Mouse (Mus musculus) midbrain, postnatal 0 days (tissue): ENCODE results near the gene Pknox1. TPM values are rescaled to one million over a fixed set of nuclear protein-coding genes. Genes with fewer than 3 reads are reported as not detected.

Experiments used
- ATAC-seq: fragments of 200-750 bp; cut with Nextera tagmentation; 2 replicates; pipeline ENCODE4 v1.8.0; 2017; ENCODE audit warnings: moderate number of reproducible peaks, mild to moderate bottlenecking, moderate TSS enrichment, moderate library complexity; ENCODE audit not compliant: low FRiP score
- DNase-seq: peaks from one replicate; pipeline ENCODE4 v3.0.0-alpha.2; 2015; ENCODE audit warnings: low spot score
- H3K27ac ChIP-seq: fragments of 300-500 bp; sonication (generic); 2 replicates; pipeline ENCODE4 v1.5.1; 2014; ENCODE audit warnings: low read depth, mild to moderate bottlenecking, low read length, mixed read lengths
- H3K27me3 ChIP-seq: fragments of 300-500 bp; sonication (generic); 2 replicates; pipeline ENCODE4 v1.6.1; 2014; ENCODE audit warnings: low read length, control low read depth, mixed read lengths; ENCODE audit not compliant: insufficient read depth
- H3K36me3 ChIP-seq: fragments of 300-500 bp; sonication (generic); 2 replicates; pipeline ENCODE4 v1.6.1; 2014; ENCODE audit warnings: low read length, control low read depth, mixed read lengths; ENCODE audit not compliant: insufficient read depth
- H3K4me1 ChIP-seq: fragments of 300-500 bp; sonication (generic); 2 replicates; pipeline ENCODE4 v1.6.1; 2014; ENCODE audit warnings: mild to moderate bottlenecking, control low read depth, antibody characterized with exemption, low read length, mixed read lengths; ENCODE audit not compliant: insufficient read depth
- H3K4me2 ChIP-seq: fragments of 300-500 bp; sonication (generic); 2 replicates; pipeline ENCODE4 v1.6.1; 2014; ENCODE audit warnings: low read depth, mild to moderate bottlenecking, low read length, mixed read lengths; ENCODE audit not compliant: poor library complexity, severe bottlenecking
- H3K4me3 ChIP-seq: fragments of 300-500 bp; sonication (generic); 2 replicates; pipeline ENCODE4 v1.5.1; 2014; ENCODE audit warnings: low read depth, mild to moderate bottlenecking, low read length, moderate library complexity
- H3K9ac ChIP-seq: fragments of 300-500 bp; sonication (generic); replicated peaks from 2 replicates; pipeline ENCODE4 v1.6.1; 2014; ENCODE audit warnings: mild to moderate bottlenecking, low read length, moderate library complexity, mixed read lengths; ENCODE audit not compliant: poor library complexity, severe bottlenecking
- H3K9me3 ChIP-seq: fragments of 300-500 bp; sonication (generic); 2 replicates; pipeline ENCODE4 v1.6.1; 2016; ENCODE audit warnings: low read length, control low read depth
- CTCF ChIP-seq: IDR thresholded peaks from 2 replicates; pipeline ENCODE4 v1.5.1; 2016; ENCODE audit warnings: antibody characterized with exemption, mild to moderate bottlenecking
- WGBS: fragments of 180-500 bp; shearing (Covaris S2); extraction: QIAGEN DNeasy Blood & Tissue Kit; methylation state at CpG from one replicate; pipeline ENCODE4 v1.1.7; 2014; 5-methylcytosine and 5-hydroxymethylcytosine counted together
- polyA plus RNA-seq: library from polyadenylated mRNA; unstranded; fragments of >200 nt; fragmentation: Nextera tagmentation; extraction: Ambion mirVana; gene quantifications from 2 replicates; pipeline ENCODE4 v1.2.1, GENCODE M21; 2015
- total RNA-seq: library from RNA; depleted of rRNA; stranded (reverse); fragments of >200 nt; gene quantifications from 2 replicates; pipeline ENCODE4 v1.2.3, GENCODE M21; 2014

The Pknox1 gene
- total and polyA plus RNA-seq, 2 experiments from 2014 or later: 14.3 to 18.3 TPM

DNA sequence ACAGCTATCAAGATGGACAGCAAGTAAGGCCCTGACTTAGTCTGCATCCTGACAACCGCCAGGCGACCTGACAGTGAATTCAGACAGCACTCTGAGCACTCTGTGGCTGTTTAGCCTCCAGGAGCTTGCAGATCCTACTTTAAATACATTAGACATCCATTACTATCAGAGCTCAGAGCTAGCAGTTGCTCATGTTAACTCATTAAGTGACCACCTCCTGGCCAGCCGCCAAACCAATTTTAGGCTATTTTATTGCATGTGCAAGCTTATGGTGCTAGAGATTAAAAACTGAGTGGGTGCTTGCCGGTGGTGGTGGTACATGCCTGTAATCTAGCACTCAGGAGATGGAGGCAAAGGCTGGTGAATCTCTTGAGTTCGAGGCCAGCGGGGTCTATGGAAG, 19.2 kb downstream of the Pknox1 start:
- Histone ChIP-seq H3K4me2 (no peak overlapping the region), H3K27ac (no peak overlapping the region), H3K4me1 (no peaks in the 10 kb centered on the region), H3K4me3 (no peak overlapping the region), H3K9ac (no peak overlapping the region), H3K9me3 (no peaks in the 10 kb centered on the region), H3K36me3 (no peaks in the 10 kb centered on the region; the same call in 1 of the 2 replicates), H3K27me3 (no peaks in the 10 kb centered on the region)
- 75% methylated on average over 6 of the region's 6 CpGs for WGBS
- no peak for TF ChIP-seq CTCF
- DNase-seq (no peak), ATAC-seq (no peak)

DNA sequence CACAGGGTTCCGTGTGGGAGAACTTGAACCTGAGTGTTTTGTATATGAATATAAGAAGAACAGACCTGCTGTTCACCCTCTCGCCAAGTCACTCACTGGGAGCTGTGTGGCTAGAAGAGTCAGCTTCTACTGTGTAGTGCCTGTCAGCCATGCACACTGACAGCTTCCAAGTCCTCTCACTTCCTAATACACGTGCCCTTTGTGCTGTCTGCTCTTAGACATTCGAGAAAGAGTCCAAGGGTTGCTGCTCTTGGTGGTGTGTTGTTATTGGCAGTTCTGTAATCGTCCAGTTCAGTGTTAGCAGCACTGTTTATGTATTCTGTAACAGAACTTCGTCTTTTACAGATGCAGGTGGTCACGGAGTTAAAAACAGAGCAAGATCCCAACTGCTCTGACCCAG, 23.6 kb downstream of the Pknox1 start:
- no peaks in the 10 kb centered on the region for H3K9me3 ChIP-seq
- TF ChIP-seq CTCF: no peak
- H3K4me1 ChIP-seq: no peaks in the 10 kb centered on the region
- no peaks in the 10 kb centered on the region for H3K27me3 ChIP-seq
- ATAC-seq (no peak), DNase-seq (no peak)
- H3K27ac ChIP-seq: no peak overlapping the region
- WGBS: 80% methylated on average over 7 of the region's 7 CpGs
- peaks cover 12% of the 10 kb centered on the region for H3K36me3 ChIP-seq
- H3K4me2 ChIP-seq: no peak overlapping the region
- H3K9ac ChIP-seq: no peak overlapping the region
- no peak overlapping the region for H3K4me3 ChIP-seq

DNA sequence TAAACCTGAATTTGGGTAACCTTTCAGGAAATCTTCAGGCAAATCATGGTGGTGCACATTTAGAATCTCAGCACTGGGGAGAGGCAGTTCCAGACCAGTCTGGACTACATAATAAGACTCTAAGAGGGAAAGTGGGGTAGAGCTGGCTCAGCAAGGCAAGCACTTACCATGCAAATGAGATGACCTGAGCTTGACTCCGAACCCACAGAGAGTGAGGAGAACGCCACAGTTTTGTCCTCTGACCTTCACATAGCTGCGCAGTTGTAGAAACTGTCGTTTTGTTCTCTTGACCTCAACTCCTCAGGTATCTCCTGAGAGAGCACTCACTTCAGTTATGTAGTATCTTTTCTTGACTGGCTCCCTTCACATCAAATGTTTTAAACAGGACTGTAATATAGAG, 24.2 kb downstream of the Pknox1 start:
- no peak for ATAC-seq
- WGBS: 89% methylated on average over 4 of the region's 4 CpGs
- H3K27ac ChIP-seq: no peak overlapping the region
- no peaks in the 10 kb centered on the region for H3K4me1 ChIP-seq
- H3K27me3 ChIP-seq: no peaks in the 10 kb centered on the region
- H3K9me3 ChIP-seq: no peaks in the 10 kb centered on the region
- H3K9ac ChIP-seq: no peak overlapping the region
- no peak for TF ChIP-seq CTCF
- no peak overlapping the region for H3K4me2 ChIP-seq
- no peak overlapping the region for H3K4me3 ChIP-seq
- no peak for DNase-seq
- peaks cover 12% of the 10 kb centered on the region for H3K36me3 ChIP-seq

DNA sequence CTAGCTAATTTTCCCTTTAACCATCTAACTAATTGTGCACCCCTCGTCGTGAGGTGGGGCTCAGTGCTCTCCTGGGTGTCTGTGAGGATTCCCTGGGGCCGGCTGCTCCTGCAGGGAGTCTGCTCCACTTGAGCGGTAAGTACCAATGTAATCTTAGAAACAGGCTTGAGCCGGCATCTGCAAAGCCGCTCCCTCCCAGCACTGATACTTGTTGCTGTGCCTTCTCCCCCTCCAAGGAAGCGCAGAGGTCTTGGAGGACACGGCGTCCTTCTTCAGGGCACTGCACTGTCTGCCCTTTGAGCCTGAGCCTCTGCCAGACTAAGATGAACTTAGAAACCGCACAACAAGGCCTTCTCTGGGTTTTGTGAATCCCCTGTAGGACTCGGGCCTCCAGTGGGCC, 26.3 kb downstream of the Pknox1 start:
- no peak overlapping the region for H3K4me3 ChIP-seq
- peaks cover 17% of the 10 kb centered on the region for H3K36me3 ChIP-seq
- 85% methylated on average over 11 of the region's 11 CpGs for WGBS
- TF ChIP-seq CTCF: no peak
- no peak for ATAC-seq
- no peak overlapping the region for H3K27ac ChIP-seq
- H3K4me2 ChIP-seq: no peak overlapping the region
- H3K4me1 ChIP-seq: no peaks in the 10 kb centered on the region
- no peaks in the 10 kb centered on the region for H3K27me3 ChIP-seq
- H3K9ac ChIP-seq: no peak overlapping the region
- no peak for DNase-seq
- no peaks in the 10 kb centered on the region for H3K9me3 ChIP-seq

DNA sequence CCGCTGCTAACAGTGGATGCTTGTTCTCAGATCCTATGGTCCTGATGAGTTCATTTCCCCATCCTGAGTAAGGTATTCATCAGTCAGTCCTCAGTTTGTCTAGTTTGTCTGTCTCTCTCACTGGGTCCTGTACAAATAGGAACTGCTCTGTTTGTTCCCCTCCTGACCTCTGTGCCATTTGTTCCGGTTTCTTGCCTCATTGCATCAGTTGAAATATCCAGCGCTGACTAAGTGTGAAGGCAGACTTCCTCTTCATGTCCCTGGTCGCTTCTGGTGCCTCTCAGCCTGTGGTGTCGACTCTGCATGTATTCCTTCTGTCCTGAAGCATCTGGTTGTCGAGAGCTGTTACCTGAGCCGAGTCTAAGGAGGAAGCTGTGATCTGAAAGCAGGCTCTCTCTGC, 30.1 kb downstream of the Pknox1 start:
- H3K4me1 ChIP-seq: no peaks in the 10 kb centered on the region
- ATAC-seq: no peak
- 64% methylated on average over 7 of the region's 7 CpGs for WGBS
- no peak for TF ChIP-seq CTCF
- H3K36me3 ChIP-seq: peaks cover 25% of the 10 kb centered on the region
- no peaks in the 10 kb centered on the region for H3K27me3 ChIP-seq
- H3K27ac ChIP-seq: peak overlapping the region; percentile 78
- no peak overlapping the region; the same call in 1 of the 2 replicates for H3K9ac ChIP-seq
- DNase-seq: peak; percentile 9
- no peak overlapping the region for H3K4me3 ChIP-seq
- H3K9me3 ChIP-seq: no peaks in the 10 kb centered on the region
- H3K4me2 ChIP-seq: no peak overlapping the region

DNA sequence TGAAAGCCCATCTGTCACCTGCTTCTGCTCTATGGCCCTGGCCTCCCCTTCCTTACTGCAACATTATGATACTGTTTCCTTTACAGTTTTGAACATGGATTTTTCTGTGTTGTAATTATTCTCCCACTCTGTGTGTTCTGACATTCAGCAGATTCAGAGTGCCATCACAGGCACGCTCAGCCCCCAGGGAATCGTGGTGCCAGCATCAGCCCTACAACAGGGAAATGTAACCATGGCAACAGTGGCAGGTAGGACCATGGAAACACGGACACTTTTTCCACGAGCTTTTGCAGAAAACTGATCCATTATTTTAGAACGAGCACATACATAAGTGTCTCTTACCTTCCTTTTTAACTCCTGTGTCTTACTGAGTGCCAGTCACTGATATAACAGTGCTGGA, 30.5 kb downstream of the Pknox1 start:
- Histone ChIP-seq H3K9me3 (no peaks in the 10 kb centered on the region), H3K27ac (peak overlapping the region; percentile 78), H3K36me3 (peaks cover 30% of the 10 kb centered on the region), H3K9ac (no peak overlapping the region; the same call in none of the 2 replicates), H3K4me3 (no peak overlapping the region), H3K4me1 (no peaks in the 10 kb centered on the region), H3K27me3 (no peaks in the 10 kb centered on the region), H3K4me2 (no peak overlapping the region)
- ATAC-seq (peak; percentile 66; the same call in 1 of the 2 replicates), DNase-seq (peak; percentile 75)
- WGBS: 45% methylated on average over 5 of the region's 5 CpGs
- no peak for TF ChIP-seq CTCF
